ENCODE assay signal across 10 mouse cellular contexts in the genomic region with DNA sequence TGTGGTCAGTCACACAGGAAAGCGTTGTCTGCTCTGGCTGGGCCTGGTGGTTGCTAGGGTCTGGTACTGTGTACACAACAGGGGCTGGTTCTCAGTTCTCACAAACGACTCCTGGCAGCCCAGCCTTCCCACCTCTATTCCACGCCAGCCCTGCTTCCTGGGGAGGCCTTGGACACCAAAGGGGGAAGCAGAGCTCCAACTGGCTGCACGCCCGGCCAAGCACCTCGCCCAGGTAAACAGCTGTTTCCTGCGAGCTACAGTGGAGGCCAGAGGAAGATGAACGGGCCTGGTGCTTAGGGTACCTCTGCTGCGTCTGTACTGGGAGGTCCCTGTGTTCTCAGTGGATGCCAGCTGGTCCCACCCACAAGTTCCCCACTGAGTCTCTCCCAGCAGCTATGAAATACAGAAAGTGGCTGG. TPM values are rescaled to one million over a fixed set of nuclear protein-coding genes. Genes with fewer than 3 reads are reported as not detected.
DNase-seq lines count a peak whose midpoint lies in the region; ATAC-seq and TF ChIP-seq lines count a peak whose summit lies in the region.
"Had no signal": no experiment of that assay in that cellular context is flagged by ENCODE, and none has a peak within 500 bp of the region (broad histone marks: within the 10 kb centered on the region; RNA-seq: fewer than 3 reads in every experiment).

No protein-coding gene starts in this region.

- peak overlapping the region; percentile 53 for H3K27ac ChIP-seq in kidney, embryonic 16.5 days (ENCODE audit: low read length)
- no peak overlapping the region for H3K27ac ChIP-seq in heart, adult 2 months
- H3K27ac ChIP-seq in intestine, embryonic 15.5 days: peak overlapping the region; percentile 89

- no peaks in the 10 kb centered on the region for H3K79me2 ChIP-seq in heart, adult 2 months (replicated peaks; ENCODE audit: control insufficient read depth, insufficient read depth, low read length)

- H3K9me3 ChIP-seq in kidney, embryonic 16.5 days (ENCODE audit: low read length): no peaks in the 10 kb centered on the region
- H3K9me3 ChIP-seq in intestine, embryonic 15.5 days: no peaks in the 10 kb centered on the region

- H3K27me3 ChIP-seq in kidney, embryonic 16.5 days (ENCODE audit: insufficient read depth, low read length): no peaks in the 10 kb centered on the region
- H3K27me3 ChIP-seq in heart, adult 2 months (ENCODE audit: control insufficient read depth, insufficient read depth, low read length): no peaks in the 10 kb centered on the region
- no peaks in the 10 kb centered on the region for H3K27me3 ChIP-seq in intestine, embryonic 15.5 days (replicated peaks)
- H3K27me3 ChIP-seq: Patski had no signal

- TF ChIP-seq EP300 in heart, adult 2 months (IDR thresholded peaks at IDR 0.05; ENCODE audit: insufficient read depth, low read depth, low read length): no peak

- H3K36me3 ChIP-seq in kidney, embryonic 16.5 days (ENCODE audit: insufficient read depth, low read length): peaks cover 4% of the 10 kb centered on the region; the same call in 1 of the 2 replicates
- no peaks in the 10 kb centered on the region for H3K36me3 ChIP-seq in heart, adult 2 months (ENCODE audit: control insufficient read depth, insufficient read depth, low read length)
- H3K36me3 ChIP-seq in intestine, embryonic 15.5 days: 0 out of 2 replicates have a peak, but pooled peaks cover 1% of the 10 kb centered on the region

- WGBS in kidney, embryonic 16.5 days: 47% methylated on average over 9 of the region's 9 CpGs
- 37% methylated on average over 9 of the region's 9 CpGs for WGBS in heart, adult 2 months
- WGBS in intestine, embryonic 15.5 days: 25% methylated on average over 9 of the region's 9 CpGs

- no peak for DNase-seq in kidney, adult 9 months
- peak; percentile 33 to 40 for DNase-seq in heart, adult 2 months
- DNase-seq in lung, postnatal 14 days: peak; percentile 60
- DNase-seq in testis, postnatal 10 days (ENCODE audit: low spot score): no peak
- DNase-seq in adrenal gland, adult 8-10 months: no peak
- no peak for DNase-seq in spleen, postnatal 10 days (ENCODE audit: low spot score in 2 of 2)

- H3K4me2 ChIP-seq in kidney, embryonic 16.5 days (replicated peaks; ENCODE audit: low read depth, low read length): no peak overlapping the region
- H3K4me2 ChIP-seq in intestine, embryonic 15.5 days (replicated peaks): peak overlapping the region; percentile 42

- H3K9ac ChIP-seq in kidney, embryonic 16.5 days (replicated peaks; ENCODE audit: low read length): peak overlapping the region; percentile 46
- H3K9ac ChIP-seq in heart, adult 2 months (ENCODE audit: low read depth, low read length): no peak overlapping the region
- H3K9ac ChIP-seq in intestine, embryonic 15.5 days: 0 out of 2 replicates have a peak overlapping the region, but pooled peaks have one; percentile 10

- TF ChIP-seq CTCF in heart, adult 2 months (IDR thresholded peaks at IDR 0.05): no peak

- ATAC-seq in kidney, embryonic 16.5 days (ENCODE audit: low FRiP score, low TSS enrichment): no peak
- ATAC-seq in intestine, embryonic 15.5 days: peak; percentile 8; the same call in 1 of the 2 replicates
- ATAC-seq: Patski had no signal

- no peak for TF ChIP-seq POLR2A in heart, adult 2 months (IDR thresholded peaks at IDR 0.05; ENCODE audit: insufficient read depth, low read depth, low read length)

- intact Hi-C loops in heart, adult 2 months (cut with DNase I): no loop called here

- peaks cover 48% of the 10 kb centered on the region for H3K4me1 ChIP-seq in kidney, embryonic 16.5 days (ENCODE audit: insufficient read depth, low read length)
- H3K4me1 ChIP-seq in heart, adult 2 months (ENCODE audit: control insufficient read depth, insufficient read depth, low read length): no peaks in the 10 kb centered on the region
- H3K4me1 ChIP-seq in intestine, embryonic 15.5 days (replicated peaks): peaks cover 54% of the 10 kb centered on the region

- no peak overlapping the region for H3K4me3 ChIP-seq in kidney, embryonic 16.5 days (ENCODE audit: low read length)
- H3K4me3 ChIP-seq in heart, adult 2 months: no peak overlapping the region
- no peak overlapping the region for H3K4me3 ChIP-seq in intestine, embryonic 15.5 days (replicated peaks)
- H3K4me3 ChIP-seq: myocyte had no signal

RNA-seq across cellular contexts. Expression of a gene that starts 29.9 kb away (rescaled TPM):
- 19.9 and 22.3 TPM in 2 replicates for polyA plus RNA-seq in kidney, embryonic 16.5 days (2015; fragmentation: Nextera tagmentation; extraction: Ambion mirVana)
- 1 to 10 TPM; 7.4 to 8.1 TPM for total RNA-seq in heart, adult 2 months (2021)
- 13.7 and 14.9 TPM in 2 replicates for polyA plus RNA-seq in heart, adult 2 months (2012; rRNA removed)
- 14.8 and 15.0 TPM in 2 replicates for polyA plus RNA-seq in intestine, embryonic 15.5 days (2015; fragmentation: Nextera tagmentation; extraction: Ambion mirVana)
- 10 to 100 TPM; 25.3 to 52.7 (median 36.5) TPM for total RNA-seq in adrenal gland, adult 8-10 months (2022)

RNA-seq across cellular contexts. Expression of a gene that starts 36.1 kb away (rescaled TPM):
- 0.21 and 1.00 TPM in 2 replicates for polyA plus RNA-seq in kidney, embryonic 16.5 days (2015; fragmentation: Nextera tagmentation; extraction: Ambion mirVana)
- total RNA-seq in heart, adult 2 months (2021): 1 to 10 TPM; 5.1 to 5.4 TPM
- 11.5 and 17.4 TPM in 2 replicates for polyA plus RNA-seq in heart, adult 2 months (2012; rRNA removed)
- 0.39 and 0.82 TPM in 2 replicates for polyA plus RNA-seq in intestine, embryonic 15.5 days (2015; fragmentation: Nextera tagmentation; extraction: Ambion mirVana)
- under 1 TPM in 3 of 4 experiments, not detected in 1; 0.17 to 0.61 (median 0.27) TPM for total RNA-seq in adrenal gland, adult 8-10 months (2022)

RNA-seq across cellular contexts. Expression of a gene that starts 56.4 kb away (rescaled TPM):
- polyA plus RNA-seq in kidney, embryonic 16.5 days (2015; fragmentation: Nextera tagmentation; extraction: Ambion mirVana): 10.6 and 10.9 TPM in 2 replicates
- 10 to 100 TPM; 42.6 to 43.9 TPM for total RNA-seq in heart, adult 2 months (2021)
- 17.4 and 23.4 TPM in 2 replicates for polyA plus RNA-seq in heart, adult 2 months (2012; rRNA removed)
- polyA plus RNA-seq in intestine, embryonic 15.5 days (2015; fragmentation: Nextera tagmentation; extraction: Ambion mirVana): 14.6 and 15.7 TPM in 2 replicates
- total RNA-seq in adrenal gland, adult 8-10 months (2022): 10 to 100 TPM; 64.2 to 82.6 (median 76.1) TPM

Comparison
In these comparisons a context has a peak if more than half of its experiments do, and no peak if none do; other contexts are left out.
1. DNase-seq: peak in heart, adult 2 months (2 of 2) and lung, postnatal 14 days (single experiment); none in kidney, adult 9 months (single experiment), testis, postnatal 10 days (single experiment), adrenal gland, adult 8-10 months (single experiment) and spleen, postnatal 10 days (0 of 2).